Mouse (Mus musculus): ENCODE results near the gene Bptf. TPM values are rescaled to one million over a fixed set of nuclear protein-coding genes. Genes with fewer than 3 reads are reported as not detected.

The Bptf gene
- total RNA-seq, 2 experiments from 2014 or later: 46.5 to 80.7 TPM

- ATAC-seq (replicated peaks; ENCODE audit: low FRiP score, low TSS enrichment, poor library complexity, severe bottlenecking): no peak
Observed at GRCm38 (mm10) chr11:107064590-107064989, 67.3 kb downstream of the Bptf start.

GRCm38 (mm10) chr11:107063067-107063466 is 68.9 kb downstream of the Bptf start:
- no peak for ATAC-seq (replicated peaks; ENCODE audit: low FRiP score, low TSS enrichment, poor library complexity, severe bottlenecking)

- ATAC-seq (replicated peaks; ENCODE audit: low FRiP score, low TSS enrichment, poor library complexity, severe bottlenecking): no peak
Observed at GRCm38 (mm10) chr11:107060941-107061340, 71.0 kb downstream of the Bptf start.

- ATAC-seq (replicated peaks; ENCODE audit: low FRiP score, low TSS enrichment, poor library complexity, severe bottlenecking): peak; percentile 55; the same call in 1 of the 2 replicates
Observed at GRCm38 (mm10) chr11:107059634-107060033, 72.3 kb downstream of the Bptf start.

- ATAC-seq (replicated peaks; ENCODE audit: low FRiP score, low TSS enrichment, poor library complexity, severe bottlenecking): no peak
Observed at GRCm38 (mm10) chr11:107057391-107057790, 74.5 kb downstream of the Bptf start.

GRCm38 (mm10) chr11:107054870-107055269 is 77.1 kb downstream of the Bptf start:
- no peak for ATAC-seq (replicated peaks; ENCODE audit: low FRiP score, low TSS enrichment, poor library complexity, severe bottlenecking)

- ATAC-seq (replicated peaks; ENCODE audit: low FRiP score, low TSS enrichment, poor library complexity, severe bottlenecking): no peak
Observed at GRCm38 (mm10) chr11:107046766-107047620, 84.9 kb downstream of the Bptf start.

GRCm38 (mm10) chr11:107045546-107045945 is 86.4 kb downstream of the Bptf start:
- ATAC-seq (replicated peaks; ENCODE audit: low FRiP score, low TSS enrichment, poor library complexity, severe bottlenecking): no peak

GRCm38 (mm10) chr11:107044321-107044720 is 87.6 kb downstream of the Bptf start:
- ATAC-seq (replicated peaks; ENCODE audit: low FRiP score, low TSS enrichment, poor library complexity, severe bottlenecking): peak; percentile 95

- ATAC-seq (replicated peaks; ENCODE audit: low FRiP score, low TSS enrichment, poor library complexity, severe bottlenecking): no peak
Observed at GRCm38 (mm10) chr11:107043361-107043760, 88.6 kb downstream of the Bptf start.

- no peak for ATAC-seq (replicated peaks; ENCODE audit: low FRiP score, low TSS enrichment, poor library complexity, severe bottlenecking)
Observed at GRCm38 (mm10) chr11:107041396-107041795, 90.5 kb downstream of the Bptf start.

GRCm38 (mm10) chr11:107039417-107039816 is 92.5 kb downstream of the Bptf start:
- no peak for ATAC-seq (replicated peaks; ENCODE audit: low FRiP score, low TSS enrichment, poor library complexity, severe bottlenecking)

GRCm38 (mm10) chr11:107034085-107034810 is 97.7 kb downstream of the Bptf start:
- no peak for ATAC-seq (replicated peaks; ENCODE audit: low FRiP score, low TSS enrichment, poor library complexity, severe bottlenecking)

- ATAC-seq (replicated peaks; ENCODE audit: low FRiP score, low TSS enrichment, poor library complexity, severe bottlenecking): no peak
Observed at GRCm38 (mm10) chr11:107031635-107032034, 100.3 kb downstream of the Bptf start.

- no peak for ATAC-seq (replicated peaks; ENCODE audit: low FRiP score, low TSS enrichment, poor library complexity, severe bottlenecking)
Observed at GRCm38 (mm10) chr11:107029536-107029935, 102.4 kb downstream of the Bptf start.

- no peak for ATAC-seq (replicated peaks; ENCODE audit: low FRiP score, low TSS enrichment, poor library complexity, severe bottlenecking)
Observed at GRCm38 (mm10) chr11:107028754-107029153, 103.2 kb downstream of the Bptf start.

- peak; percentile 33 for ATAC-seq (replicated peaks; ENCODE audit: low FRiP score, low TSS enrichment, poor library complexity, severe bottlenecking)
Observed at GRCm38 (mm10) chr11:107028275-107028618, 103.7 kb downstream of the Bptf start.

GRCm38 (mm10) chr11:107027431-107028274 is 104.3 kb downstream of the Bptf start:
- ATAC-seq (replicated peaks; ENCODE audit: low FRiP score, low TSS enrichment, poor library complexity, severe bottlenecking): peak; percentile 79

- no peak for ATAC-seq (replicated peaks; ENCODE audit: low FRiP score, low TSS enrichment, poor library complexity, severe bottlenecking)
Observed at GRCm38 (mm10) chr11:107026554-107027430, 105.1 kb downstream of the Bptf start.
